Mouse (Mus musculus): ENCODE measurements around the gene Zwilch. TPM values are rescaled to one million over a fixed set of nuclear protein-coding genes. Genes with fewer than 3 reads are reported as not detected.
"Not testable (repeated sequence)": the region's sequence is repeated elsewhere in the genome, so short reads cannot be mapped to it uniquely, and the experiment has no call there.

The Zwilch gene
- polyA plus RNA-seq, 1 experiment from 2014 or later, result 27.9 TPM

DNA sequence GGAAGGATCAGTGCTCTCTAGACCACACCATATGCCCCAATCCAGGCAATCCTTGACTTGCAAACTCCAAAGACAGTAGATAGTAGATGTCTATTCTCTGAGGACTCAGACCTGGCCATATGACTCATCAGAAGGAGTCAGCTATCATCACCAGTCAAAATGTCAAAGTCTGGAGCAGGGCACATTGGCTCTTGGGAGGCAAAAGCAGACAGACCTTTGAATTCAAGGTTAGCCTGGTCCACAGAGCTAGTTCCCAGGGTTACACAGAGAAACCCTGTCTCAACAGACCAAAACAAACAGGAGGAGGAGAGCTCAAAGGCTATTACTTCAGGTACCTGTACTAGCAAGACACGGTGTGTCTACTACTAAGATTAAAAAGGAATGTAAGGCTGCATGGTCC, 21.0 kb upstream of the Zwilch start:
- no peak overlapping the region for H3K9ac ChIP-seq (ENCODE audit: low read length)
- H3K4me3 ChIP-seq (ENCODE audit: low read length), result no peak overlapping the region
- no peak overlapping the region for H3K27ac ChIP-seq (ENCODE audit: low read length)
- H3K4me2 ChIP-seq (ENCODE audit: low read depth, low read length), result no peak overlapping the region
- H3K36me3 ChIP-seq (ENCODE audit: control insufficient read depth, insufficient read depth, low read length), result peaks cover 14% of the 10 kb centered on the region
- no peak for ATAC-seq (ENCODE audit: low read depth)
- no peaks in the 10 kb centered on the region for H3K9me3 ChIP-seq (ENCODE audit: control insufficient read depth, low read length)
- H3K27me3 ChIP-seq (ENCODE audit: control insufficient read depth, insufficient read depth, low read depth, low read length), result no peaks in the 10 kb centered on the region
- H3K4me1 ChIP-seq (replicated peaks; ENCODE audit: control insufficient read depth, insufficient read depth, low read length), result no peaks in the 10 kb centered on the region
- 90% methylated on average over 1 of the region's 1 CpGs for WGBS

DNA sequence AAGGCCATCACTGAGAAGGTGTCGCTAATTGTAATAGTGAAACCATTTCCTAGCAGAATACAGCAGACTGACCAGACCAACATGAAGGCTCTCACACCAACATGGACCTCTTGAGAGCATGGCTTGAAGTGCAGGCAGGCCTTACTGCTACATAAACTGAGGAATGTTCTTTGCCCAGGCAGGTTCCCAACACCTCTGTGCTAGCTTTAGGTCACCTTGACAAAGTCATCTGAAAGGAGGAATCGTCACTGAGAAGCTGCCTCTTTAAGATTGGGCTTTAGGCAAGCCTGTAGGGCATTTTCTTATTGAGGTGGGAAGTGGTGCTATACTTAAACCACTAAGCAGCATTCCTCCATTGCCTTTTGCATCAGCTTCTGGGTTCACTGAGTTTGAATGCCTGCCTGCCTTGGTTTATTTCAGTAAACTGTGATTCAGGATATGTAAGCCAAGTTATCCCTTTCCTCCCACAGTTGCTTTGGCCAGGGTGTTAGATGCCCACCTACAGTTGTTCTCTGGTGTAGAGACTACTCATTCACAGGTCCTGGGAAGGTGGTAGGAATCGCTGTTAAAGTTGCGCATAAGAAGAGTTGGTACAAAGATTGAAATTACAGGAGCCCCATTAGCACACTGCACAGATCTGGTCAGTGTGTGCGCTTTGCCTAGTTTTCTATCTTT, 11.4 kb upstream of the Zwilch start:
- no peak overlapping the region for H3K4me2 ChIP-seq (ENCODE audit: low read depth, low read length)
- no peak overlapping the region for H3K4me3 ChIP-seq (ENCODE audit: low read length)
- peaks cover 28% of the 10 kb centered on the region for H3K36me3 ChIP-seq (ENCODE audit: control insufficient read depth, insufficient read depth, low read length)
- H3K9ac ChIP-seq (ENCODE audit: low read length), result no peak overlapping the region
- 89% methylated on average over 5 of the region's 5 CpGs for WGBS
- no peaks in the 10 kb centered on the region for H3K27me3 ChIP-seq (ENCODE audit: control insufficient read depth, insufficient read depth, low read depth, low read length)
- ATAC-seq (ENCODE audit: low read depth), result no peak
- no peak overlapping the region for H3K27ac ChIP-seq (ENCODE audit: low read length)
- no peaks in the 10 kb centered on the region for H3K9me3 ChIP-seq (ENCODE audit: control insufficient read depth, low read length)
- H3K4me1 ChIP-seq (replicated peaks; ENCODE audit: control insufficient read depth, insufficient read depth, low read length), result peaks cover 6% of the 10 kb centered on the region; the same call in 1 of the 2 replicates

GRCm38 (mm10) chr9:64183295-64183694, 10.4 kb upstream of the Zwilch start:
- not testable (repeated sequence) for H3K27ac ChIP-seq (ENCODE audit: low read length); H3K9ac ChIP-seq (ENCODE audit: low read length); H3K9me3 ChIP-seq (ENCODE audit: control insufficient read depth, low read length); H3K4me1 ChIP-seq (replicated peaks; ENCODE audit: control insufficient read depth, insufficient read depth, low read length); ATAC-seq (ENCODE audit: low read depth); H3K4me2 ChIP-seq (ENCODE audit: low read depth, low read length); H3K27me3 ChIP-seq (ENCODE audit: control insufficient read depth, insufficient read depth, low read depth, low read length); H3K4me3 ChIP-seq (ENCODE audit: low read length)
- H3K36me3 ChIP-seq (ENCODE audit: control insufficient read depth, insufficient read depth, low read length), result peaks cover 29% of the 10 kb centered on the region
- 91% methylated on average over 5 of the region's 5 CpGs for WGBS

DNA sequence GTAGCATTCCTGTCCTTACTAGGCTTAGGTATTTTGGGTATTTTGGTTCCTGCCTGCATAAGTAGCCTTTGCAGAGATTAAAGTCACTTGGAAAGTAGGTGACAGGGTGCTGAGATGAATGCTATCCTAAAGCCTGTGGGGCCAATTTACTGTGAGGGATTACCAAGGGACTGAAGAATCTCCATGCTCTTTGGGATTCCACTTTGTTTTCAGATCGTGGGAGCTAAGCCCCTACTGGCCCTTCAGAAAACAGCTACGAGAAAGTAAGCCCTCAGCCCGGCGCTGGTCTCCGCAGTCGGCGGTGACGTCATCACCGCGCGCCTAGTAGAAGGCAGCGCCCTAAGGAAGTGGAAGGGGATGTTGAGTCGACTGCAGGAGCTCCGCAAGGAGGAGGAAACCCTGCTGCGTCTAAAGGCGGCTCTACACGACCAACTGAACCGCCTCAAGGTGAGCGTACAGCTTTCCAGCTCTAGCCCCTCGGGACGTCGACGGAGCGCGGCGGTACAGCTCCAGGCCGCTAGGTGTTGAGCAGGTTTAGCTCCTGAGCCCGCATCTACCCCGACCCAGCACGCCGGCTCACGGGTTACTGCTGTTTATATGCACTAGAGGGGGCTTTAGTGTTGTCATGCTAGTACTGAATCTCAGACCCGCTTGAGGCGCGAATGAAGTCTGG, 6.2 kb upstream of the Zwilch start, which contains the start of gene Snapc5:
TSS of gene Snapc5 (plus strand) at position 301 of the 673 bp plus-strand sequence.
- H3K27me3 ChIP-seq (ENCODE audit: control insufficient read depth, insufficient read depth, low read depth, low read length), result no peaks in the 10 kb centered on the region

GRCm38 (mm10) chr9:64178610-64178973, 5.7 kb upstream of the Zwilch start:
- Histone ChIP-seq H3K9ac (ENCODE audit: low read length) (peak overlapping the region; percentile 78), H3K36me3 (ENCODE audit: control insufficient read depth, insufficient read depth, low read length) (peaks cover 42% of the 10 kb centered on the region), H3K27me3 (ENCODE audit: control insufficient read depth, insufficient read depth, low read depth, low read length) (no peaks in the 10 kb centered on the region), H3K4me3 (ENCODE audit: low read length) (peak overlapping the region; percentile 63), H3K4me1 (replicated peaks; ENCODE audit: control insufficient read depth, insufficient read depth, low read length) (peaks cover 9% of the 10 kb centered on the region), H3K9me3 (ENCODE audit: control insufficient read depth, low read length) (no peaks in the 10 kb centered on the region), H3K27ac (ENCODE audit: low read length) (peak overlapping the region; percentile 79), H3K4me2 (ENCODE audit: low read depth, low read length) (peak overlapping the region; percentile 62)
- 34% methylated on average over 3 of the region's 3 CpGs for WGBS
- peak; percentile 65 for ATAC-seq (ENCODE audit: low read depth)

More for the DNA sequence above, 6.2 kb upstream of the Zwilch start, which contains the start of gene Snapc5:
- Histone ChIP-seq H3K9me3 (ENCODE audit: control insufficient read depth, low read length) (no peaks in the 10 kb centered on the region), H3K4me2 (ENCODE audit: low read depth, low read length) (peak within 1 kb of the TSS; percentile 62), H3K4me3 (ENCODE audit: low read length) (peak within 1 kb of the TSS; percentile 63), H3K9ac (ENCODE audit: low read length) (peak within 1 kb of the TSS; percentile 78), H3K36me3 (ENCODE audit: control insufficient read depth, insufficient read depth, low read length) (peaks cover 43% of the 10 kb centered on the region), H3K4me1 (replicated peaks; ENCODE audit: control insufficient read depth, insufficient read depth, low read length) (peaks cover 9% of the 10 kb centered on the region), H3K27ac (ENCODE audit: low read length) (peak within 1 kb of the TSS; percentile 79)
- WGBS, result under 1% methylated on average over 35 of the region's 35 CpGs
- ATAC-seq (ENCODE audit: low read depth), result peak; percentile 96

DNA sequence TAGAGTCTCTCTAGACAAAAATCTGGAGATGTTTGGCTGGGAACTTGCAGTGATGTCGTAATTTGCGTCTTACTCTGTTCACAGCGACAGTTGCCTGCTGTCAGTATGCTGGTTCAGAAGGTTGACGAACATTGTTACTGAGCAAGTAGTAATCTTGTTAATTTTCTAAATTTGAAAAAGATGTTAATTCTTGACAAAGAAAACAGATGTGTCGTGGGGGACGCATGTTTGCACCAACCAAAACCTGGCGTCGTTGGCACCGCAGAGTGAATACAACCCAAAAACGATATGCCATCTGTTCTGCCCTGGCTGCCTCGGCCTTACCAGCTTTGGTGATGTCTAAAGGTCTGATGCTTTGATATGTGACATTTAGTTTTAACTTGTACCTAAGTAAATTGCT, 2.5 kb upstream of the Zwilch start:
- Histone ChIP-seq H3K4me1 (replicated peaks; ENCODE audit: control insufficient read depth, insufficient read depth, low read length) (peaks cover 13% of the 10 kb centered on the region), H3K27me3 (ENCODE audit: control insufficient read depth, insufficient read depth, low read depth, low read length) (no peaks in the 10 kb centered on the region), H3K9ac (ENCODE audit: low read length) (no peak overlapping the region), H3K4me3 (ENCODE audit: low read length) (no peak overlapping the region), H3K27ac (ENCODE audit: low read length) (no peak overlapping the region), H3K4me2 (ENCODE audit: low read depth, low read length) (no peak overlapping the region), H3K36me3 (ENCODE audit: control insufficient read depth, insufficient read depth, low read length) (peaks cover 29% of the 10 kb centered on the region), H3K9me3 (ENCODE audit: control insufficient read depth, low read length) (no peaks in the 10 kb centered on the region)
- ATAC-seq (ENCODE audit: low read depth), result no peak
- 84% methylated on average over 11 of the region's 11 CpGs for WGBS

DNA sequence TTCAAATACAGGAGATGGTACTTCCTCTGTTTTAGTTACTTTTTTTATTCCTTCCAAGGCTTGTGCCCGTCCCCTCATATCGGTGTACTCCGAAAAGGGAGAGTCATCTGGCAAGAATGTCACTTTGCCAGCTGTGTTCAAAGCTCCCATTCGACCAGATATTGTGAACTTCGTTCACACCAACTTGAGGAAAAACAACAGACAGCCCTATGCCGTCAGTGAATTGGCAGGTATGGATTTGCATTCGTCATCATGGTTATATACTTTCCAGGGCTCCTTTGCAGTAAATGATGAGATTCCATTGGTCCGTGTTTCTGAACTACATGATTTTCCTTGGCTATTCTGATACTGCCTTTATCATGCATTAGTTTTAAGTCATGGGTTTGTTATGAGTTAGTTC, 1.9 kb upstream of the Zwilch start:
- WGBS, result 49% methylated on average over 8 of the region's 8 CpGs
- Histone ChIP-seq H3K4me2 (ENCODE audit: low read depth, low read length) (peak overlapping the region; percentile 86), H3K4me1 (replicated peaks; ENCODE audit: control insufficient read depth, insufficient read depth, low read length) (peaks cover 8% of the 10 kb centered on the region)

GRCm38 (mm10) chr9:64174341-64174740, 1.4 kb upstream of the Zwilch start:
- peak overlapping the region; percentile 86 for H3K4me2 ChIP-seq (ENCODE audit: low read depth, low read length)
- H3K4me3 ChIP-seq (ENCODE audit: low read length), result peak overlapping the region; percentile 97
- no peaks in the 10 kb centered on the region for H3K27me3 ChIP-seq (ENCODE audit: control insufficient read depth, insufficient read depth, low read depth, low read length)
- H3K36me3 ChIP-seq (ENCODE audit: control insufficient read depth, insufficient read depth, low read length), result peaks cover 29% of the 10 kb centered on the region
- H3K9me3 ChIP-seq (ENCODE audit: control insufficient read depth, low read length), result no peaks in the 10 kb centered on the region
- peak overlapping the region; percentile 90 for H3K9ac ChIP-seq (ENCODE audit: low read length)
- no peak for ATAC-seq (ENCODE audit: low read depth)
- H3K4me1 ChIP-seq (replicated peaks; ENCODE audit: control insufficient read depth, insufficient read depth, low read length), result peaks cover 7% of the 10 kb centered on the region
- no peak overlapping the region for H3K27ac ChIP-seq (ENCODE audit: low read length)

More for the DNA sequence above, 1.9 kb upstream of the Zwilch start:
- H3K36me3 ChIP-seq (ENCODE audit: control insufficient read depth, insufficient read depth, low read length), result peaks cover 29% of the 10 kb centered on the region
- no peak for ATAC-seq (ENCODE audit: low read depth)
- no peaks in the 10 kb centered on the region for H3K27me3 ChIP-seq (ENCODE audit: control insufficient read depth, insufficient read depth, low read depth, low read length)
- peak overlapping the region; percentile 17; the same call in 1 of the 2 replicates for H3K4me3 ChIP-seq (ENCODE audit: low read length)
- H3K9me3 ChIP-seq (ENCODE audit: control insufficient read depth, low read length), result no peaks in the 10 kb centered on the region
- peak overlapping the region; percentile 35; the same call in 1 of the 2 replicates for H3K9ac ChIP-seq (ENCODE audit: low read length)
- no peak overlapping the region for H3K27ac ChIP-seq (ENCODE audit: low read length)

DNA sequence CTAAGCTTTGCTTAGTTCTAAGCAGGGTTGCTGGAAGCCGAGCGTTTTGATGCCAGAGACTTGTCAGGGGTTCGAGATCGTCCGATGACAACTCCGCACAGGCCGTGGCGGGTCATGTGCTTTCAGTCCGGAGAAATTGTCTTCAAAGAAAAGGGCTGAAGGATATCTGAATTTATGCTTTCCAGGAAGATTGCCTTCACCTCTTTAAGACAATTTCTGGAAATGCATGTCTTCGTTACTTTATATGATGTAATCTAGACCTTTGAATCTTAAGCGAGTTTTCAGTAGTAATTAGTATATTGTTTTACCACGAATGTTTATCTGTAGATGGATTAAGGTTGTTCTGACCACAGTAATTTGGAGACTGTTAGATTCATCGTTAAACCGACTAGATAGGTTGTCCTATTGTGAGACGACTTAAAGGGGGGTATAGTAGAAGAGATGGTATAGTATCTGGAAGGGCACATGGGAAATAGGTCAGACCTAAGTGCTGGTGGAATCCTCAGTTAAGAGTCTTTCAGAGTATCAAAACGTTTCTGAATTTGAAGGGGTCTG, 839 bp upstream of the Zwilch start:
- H3K27ac ChIP-seq (ENCODE audit: low read length), result peak overlapping the region; percentile 56
- H3K36me3 ChIP-seq (ENCODE audit: control insufficient read depth, insufficient read depth, low read length), result peaks cover 29% of the 10 kb centered on the region
- under 1% methylated on average over 16 of the region's 16 CpGs for WGBS
- H3K4me2 ChIP-seq (ENCODE audit: low read depth, low read length), result peak overlapping the region; percentile 86
- H3K4me1 ChIP-seq (replicated peaks; ENCODE audit: control insufficient read depth, insufficient read depth, low read length), result peaks cover 7% of the 10 kb centered on the region
- no peaks in the 10 kb centered on the region for H3K27me3 ChIP-seq (ENCODE audit: control insufficient read depth, insufficient read depth, low read depth, low read length)
- no peak for ATAC-seq (ENCODE audit: low read depth)
- peak overlapping the region; percentile 90 for H3K9ac ChIP-seq (ENCODE audit: low read length)
- H3K9me3 ChIP-seq (ENCODE audit: control insufficient read depth, low read length), result no peaks in the 10 kb centered on the region
- H3K4me3 ChIP-seq (ENCODE audit: low read length), result peak overlapping the region; percentile 97
